ENCODE assay signal across 8 mouse cellular contexts in genomic region chr19:40611830-40612506, GRCm38 (mm10). TPM values are rescaled to one million over a fixed set of nuclear protein-coding genes. Genes with fewer than 3 reads are reported as not detected.
DNase-seq lines count a peak whose midpoint lies in the region; ATAC-seq and TF ChIP-seq lines count a peak whose summit lies in the region.

Gene Tctn3 (minus strand): TSS chr19:40612233.
Gene Entpd1 (plus strand): TSS chr19:40612366.

- H3K9ac ChIP-seq in MEL (ENCODE audit: control insufficient read depth, low read depth, low read length, poor library complexity, severe bottlenecking), result peak within 1 kb of the TSS; percentile 77
- H3K9ac ChIP-seq in forebrain, postnatal 0 days, result peak within 1 kb of the TSS; percentile 64
- H3K9ac ChIP-seq in lung, embryonic 15.5 days, result peak within 1 kb of the TSS; percentile 59

- no peak within 1 kb of the TSS for H3K27ac ChIP-seq in MEL (ENCODE audit: control insufficient read depth, low read depth, low read length)
- no peak within 1 kb of the TSS for H3K27ac ChIP-seq in cerebellum, adult 2 months (ENCODE audit: insufficient read depth, low read length)
- no peak within 1 kb of the TSS for H3K27ac ChIP-seq in forebrain, postnatal 0 days (ENCODE audit: low read depth, low read length)
- no peak within 1 kb of the TSS for H3K27ac ChIP-seq in lung, embryonic 15.5 days

- TF ChIP-seq EP300 in MEL (IDR thresholded peaks at IDR 0.05; ENCODE audit: low read depth in 1 of 2, low read length in 2 of 2), result no peak

- peak; percentile 100 for ATAC-seq in forebrain, postnatal 0 days
- peak; percentile 100 for ATAC-seq in lung, embryonic 15.5 days (ENCODE audit: borderline replicate concordance, extremely low read depth, low FRiP score, low TSS enrichment)

- H3K4me2 ChIP-seq in forebrain, postnatal 0 days (ENCODE audit: low read depth), result peak within 1 kb of the TSS; percentile 62
- peak within 1 kb of the TSS; percentile 63 for H3K4me2 ChIP-seq in lung, embryonic 15.5 days

- no peaks in the 10 kb centered on the region for H3K9me3 ChIP-seq in MEL (replicated peaks; ENCODE audit: insufficient read depth, low read length)
- no peaks in the 10 kb centered on the region for H3K9me3 ChIP-seq in forebrain, postnatal 0 days (ENCODE audit: low read length)
- no peaks in the 10 kb centered on the region for H3K9me3 ChIP-seq in lung, embryonic 15.5 days

- WGBS in cerebellum, adult 2 months, result under 1% methylated on average over 45 of the region's 45 CpGs
- WGBS in forebrain, postnatal 0 days, result under 1% methylated on average over 45 of the region's 45 CpGs
- under 1% methylated on average over 45 of the region's 45 CpGs for WGBS in lung, embryonic 15.5 days

- peak; percentile 63 for TF ChIP-seq RAD21 in MEL (IDR thresholded peaks at IDR 0.05; ENCODE audit: low read depth, low read length)

- 0 out of 4 replicates have a peak, but pooled peaks cover 0 to 3% of the 10 kb centered on the region in 2 experiments for H3K4me1 ChIP-seq in MEL (ENCODE audit: control insufficient read depth in 1 of 2, insufficient read depth in 2 of 2, low read length in 2 of 2)
- no peaks in the 10 kb centered on the region for H3K4me1 ChIP-seq in cerebellum, adult 2 months (ENCODE audit: control insufficient read depth, insufficient read depth, low read length)
- peaks cover 4% of the 10 kb centered on the region; the same call in 1 of the 2 replicates for H3K4me1 ChIP-seq in forebrain, postnatal 0 days (ENCODE audit: insufficient read depth)
- H3K4me1 ChIP-seq in lung, embryonic 15.5 days, result peaks cover 10% of the 10 kb centered on the region

- TF ChIP-seq CTCF in MEL (IDR thresholded peaks at IDR 0.05 in 2 of 3, conservative IDR thresholded peaks at IDR 0.05 in 1 of 3; ENCODE audit: control insufficient read depth in 1 of 3, insufficient read depth in 1 of 3, low read depth in 2 of 3, low read length in 3 of 3, poor library complexity in 1 of 3, severe bottlenecking in 1 of 3), result peak; percentile 74 to 96 (median 94); a peak in 5 of 6 replicates
- TF ChIP-seq CTCF in cerebellum, adult 2 months (IDR thresholded peaks at IDR 0.05; ENCODE audit: borderline replicate concordance, insufficient read depth, low read depth, low read length), result peak; percentile 82
- peak; percentile 97 for TF ChIP-seq CTCF in forebrain, postnatal 0 days (IDR thresholded peaks at IDR 0.05; ENCODE audit: low read depth)

- H3K4me3 ChIP-seq in MEL (ENCODE audit: control insufficient read depth in 1 of 2, insufficient read depth in 1 of 2, low read depth in 2 of 2, low read length in 2 of 2), result peak within 1 kb of the TSS; percentile 66 to 94
- peak within 1 kb of the TSS; percentile 79 for H3K4me3 ChIP-seq in cerebellum, adult 2 months (replicated peaks; ENCODE audit: insufficient read depth, low read depth, low read length)
- peak within 1 kb of the TSS; percentile 69 for H3K4me3 ChIP-seq in forebrain, postnatal 0 days (ENCODE audit: low read depth, low read length)
- H3K4me3 ChIP-seq in lung, embryonic 15.5 days, result peak within 1 kb of the TSS; percentile 90

- peak; percentile 98 for DNase-seq in MEL (ENCODE audit: low read depth, low spot score)
- DNase-seq in cerebellum, adult 2 months, result peak; percentile 97
- DNase-seq in forebrain, postnatal 0 days, result peak; percentile 99
- DNase-seq in heart, postnatal 4 days, result peak; percentile 98
- peak; percentile 95 to 96 for DNase-seq in layer of hippocampus, adult 8-10 months (ENCODE audit: low spot score in 2 of 2)
- peak; percentile 94 for DNase-seq in ovary, adult 18-20 months (ENCODE audit: low spot score)
- DNase-seq in thymus, postnatal 0 days (ENCODE audit: low spot score), result peak; percentile 97

- H3K27me3 ChIP-seq in MEL (ENCODE audit: control insufficient read depth in 1 of 2, insufficient read depth in 2 of 2, low read length in 2 of 2), result peaks cover 2 to 13% of the 10 kb centered on the region in 2 experiments
- no peaks in the 10 kb centered on the region for H3K27me3 ChIP-seq in cerebellum, adult 2 months (ENCODE audit: control insufficient read depth, insufficient read depth, low read length)
- no peaks in the 10 kb centered on the region for H3K27me3 ChIP-seq in forebrain, postnatal 0 days (ENCODE audit: insufficient read depth, low read length)
- no peaks in the 10 kb centered on the region for H3K27me3 ChIP-seq in lung, embryonic 15.5 days

- peak; percentile 60 to 63; a peak in 2 of 4 replicates for TF ChIP-seq POLR2A in MEL (IDR thresholded peaks at IDR 0.05; ENCODE audit: control insufficient read depth in 1 of 2, insufficient read depth in 1 of 2, low read depth in 1 of 2, low read length in 2 of 2, poor library complexity in 1 of 2)
- TF ChIP-seq POLR2A in cerebellum, adult 2 months (IDR thresholded peaks at IDR 0.05; ENCODE audit: borderline replicate concordance, insufficient read depth, low read length), result peak; percentile 76; the same call in 1 of the 2 replicates

- peaks cover 0 to 3% of the 10 kb centered on the region in 2 experiments; a peak in 1 of 4 replicates for H3K36me3 ChIP-seq in MEL (ENCODE audit: control insufficient read depth in 1 of 2, insufficient read depth in 2 of 2, low read length in 2 of 2)
- H3K36me3 ChIP-seq in forebrain, postnatal 0 days (ENCODE audit: insufficient read depth), result peaks cover 21% of the 10 kb centered on the region
- peaks cover 17% of the 10 kb centered on the region for H3K36me3 ChIP-seq in lung, embryonic 15.5 days

- H3K79me2 ChIP-seq in MEL (ENCODE audit: control insufficient read depth, insufficient read depth, low read length, poor library complexity), result peaks cover 1% of the 10 kb centered on the region; the same call in 1 of the 2 replicates

TF ChIP-seq in MEL, 35 proteins besides CTCF, POLR2A, EP300 and RAD21:
- TF ChIP-seq NRF1 (IDR thresholded peaks at IDR 0.05; ENCODE audit: insufficient read depth, low read depth, low read length, poor library complexity, severe bottlenecking) (peak; percentile 42; the same call in 1 of the 2 replicates), USF1 (IDR thresholded peaks at IDR 0.05; ENCODE audit: low read depth, low read length) (peak; percentile 35; the same call in 1 of the 2 replicates), NELFE (IDR thresholded peaks at IDR 0.05; ENCODE audit: low read depth, low read length) (peak; percentile 52), BHLHE40 (IDR thresholded peaks at IDR 0.05; ENCODE audit: borderline replicate concordance, low read depth, low read length) (no peak), HCFC1 (IDR thresholded peaks at IDR 0.05; ENCODE audit: low read depth, low read length) (peak; percentile 84), MAZ (IDR thresholded peaks at IDR 0.05; ENCODE audit: low read depth, low read length) (peak; percentile 19; the same call in 1 of the 2 replicates), MYC (IDR thresholded peaks at IDR 0.05; ENCODE audit: low read depth, low read length) (0 out of 2 replicates have a peak, but pooled peaks have one; percentile 19), SIN3A (IDR thresholded peaks at IDR 0.05; ENCODE audit: low read length) (peak; percentile 99), MAFK (IDR thresholded peaks at IDR 0.05; ENCODE audit: borderline replicate concordance, low read depth, low read length) (no peak), E2F4 (IDR thresholded peaks at IDR 0.05; ENCODE audit: borderline replicate concordance, low read depth, low read length) (0 out of 2 replicates have a peak, but pooled peaks have one; percentile 47), MXI1 (IDR thresholded peaks at IDR 0.05; ENCODE audit: low read depth, low read length) (peak; percentile 95), TAL1 (IDR thresholded peaks at IDR 0.05; ENCODE audit: low read length) (peak; percentile 12; the same call in 1 of the 2 replicates), GATA1 (IDR thresholded peaks at IDR 0.05; ENCODE audit: low read depth, low read length) (no peak), ELF1 (IDR thresholded peaks at IDR 0.05; ENCODE audit: low read depth, low read length) (peak; percentile 59), ETS1 (IDR thresholded peaks at IDR 0.05; ENCODE audit: low read depth, low read length) (peak; percentile 8; the same call in 1 of the 2 replicates), SMC3 (IDR thresholded peaks at IDR 0.05; ENCODE audit: low read depth, low read length) (peak; percentile 90)
TF ChIP-seq in MEL: peak in this region for 13.

RNA-seq across cellular contexts. Expression of gene Tctn3, which starts in this region (rescaled TPM):
- total RNA-seq in MEL (2012; rRNA removed), result 2.9 and 3.6 TPM in 2 replicates
- 1 to 10 TPM in 1 of 2 experiments, not detected in 1; 6.2 TPM for polyA plus RNA-seq in MEL (2012; ENCODE audit: insufficient read depth in 1 of 2, insufficient read length in 2 of 2, low read depth in 1 of 2, low replicate concordance in 2 of 2, missing spikeins in 1 of 2)
- 16.4 and 18.9 TPM in 2 replicates for polyA plus RNA-seq in cerebellum, adult 2 months (2012; rRNA removed)
- 25.6 and 28.0 TPM in 2 replicates for total RNA-seq in forebrain, postnatal 0 days (2014; rRNA removed)
- polyA plus RNA-seq in forebrain, postnatal 0 days (2015; fragmentation: Nextera tagmentation; extraction: Ambion mirVana), result 12.3 and 15.1 TPM in 2 replicates
- total RNA-seq in heart, postnatal 4 days (2021), result 1 to 10 TPM; 7.3 to 7.8 TPM
- 10 to 100 TPM; 17.7 to 19.5 (median 18.8) TPM for total RNA-seq in layer of hippocampus, adult 8-10 months (2022)
- polyA plus RNA-seq in lung, embryonic 15.5 days (2015; fragmentation: Nextera tagmentation; extraction: Ambion mirVana), result 10.8 and 11.8 TPM in 2 replicates
- polyA plus RNA-seq in thymus, postnatal 0 days (2015; fragmentation: Nextera tagmentation; extraction: Ambion mirVana), result 4.4 and 4.5 TPM in 2 replicates

RNA-seq across cellular contexts. Expression of gene Entpd1, which starts in this region (rescaled TPM):
- total RNA-seq in MEL (2012; rRNA removed), result not detected in 2 replicates
- not detected for polyA plus RNA-seq in MEL (2012; ENCODE audit: insufficient read depth in 1 of 2, insufficient read length in 2 of 2, low read depth in 1 of 2, low replicate concordance in 2 of 2, missing spikeins in 1 of 2)
- polyA plus RNA-seq in cerebellum, adult 2 months (2012; rRNA removed), result 7.5 and 12.0 TPM in 2 replicates
- 6.3 and 12.5 TPM in 2 replicates for total RNA-seq in forebrain, postnatal 0 days (2014; rRNA removed)
- 5.1 and 6.1 TPM in 2 replicates for polyA plus RNA-seq in forebrain, postnatal 0 days (2015; fragmentation: Nextera tagmentation; extraction: Ambion mirVana)
- 10 to 100 TPM; 32.3 to 33.3 TPM for total RNA-seq in heart, postnatal 4 days (2021)
- 10 to 100 TPM; 16.0 to 32.9 (median 21.3) TPM for total RNA-seq in layer of hippocampus, adult 8-10 months (2022)
- polyA plus RNA-seq in lung, embryonic 15.5 days (2015; fragmentation: Nextera tagmentation; extraction: Ambion mirVana), result 13.5 and 16.1 TPM in 2 replicates
- polyA plus RNA-seq in thymus, postnatal 0 days (2015; fragmentation: Nextera tagmentation; extraction: Ambion mirVana), result 6.6 and 7.4 TPM in 2 replicates
